Mouse (Mus musculus): ENCODE data around the gene Slc25a25.

The Slc25a25 gene

DNA sequence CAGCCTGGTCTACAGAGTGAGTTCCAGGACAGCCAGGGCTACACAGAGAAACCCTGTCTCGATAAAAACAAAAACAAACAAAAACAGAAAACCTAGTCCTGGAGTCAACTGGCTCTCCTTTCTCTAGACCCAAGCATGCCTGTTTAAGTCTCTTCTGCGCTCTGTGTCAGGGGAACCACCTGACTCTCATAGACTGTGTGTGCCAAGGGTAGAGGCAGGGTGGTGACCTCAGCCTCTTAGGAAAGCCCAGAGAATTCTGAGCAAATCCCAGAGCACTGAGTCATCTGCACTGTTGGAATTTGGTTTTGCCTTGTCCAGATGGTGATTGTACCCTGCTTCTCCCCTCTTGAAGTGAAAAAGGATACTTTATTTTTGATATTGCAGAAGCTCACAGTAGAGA lies 7.1 kb upstream of the Slc25a25 start:
- 87% methylated on average over 2 of the region's 2 CpGs for WGBS

DNA sequence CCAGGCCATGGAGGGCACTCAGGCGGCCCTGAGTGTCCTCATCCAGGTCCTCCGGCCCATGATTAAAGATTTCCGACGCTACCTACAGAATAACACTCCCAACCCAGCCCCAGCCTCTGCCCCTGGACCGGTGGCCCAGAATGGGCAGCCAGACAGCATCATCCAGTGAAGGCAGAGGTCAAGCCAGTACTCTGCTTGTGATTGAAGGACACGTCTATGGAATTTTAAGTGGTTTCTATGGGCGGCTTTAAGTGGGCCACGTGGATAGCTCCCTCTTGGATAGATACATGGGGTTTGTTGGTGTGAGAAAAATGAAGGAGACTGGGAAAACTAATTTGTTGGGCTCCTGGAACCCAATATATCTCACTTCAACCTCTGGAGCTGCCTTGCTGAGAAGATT lies 3.9 kb upstream of the Slc25a25 start:
- WGBS = 94% methylated on average over 8 of the region's 8 CpGs

DNA sequence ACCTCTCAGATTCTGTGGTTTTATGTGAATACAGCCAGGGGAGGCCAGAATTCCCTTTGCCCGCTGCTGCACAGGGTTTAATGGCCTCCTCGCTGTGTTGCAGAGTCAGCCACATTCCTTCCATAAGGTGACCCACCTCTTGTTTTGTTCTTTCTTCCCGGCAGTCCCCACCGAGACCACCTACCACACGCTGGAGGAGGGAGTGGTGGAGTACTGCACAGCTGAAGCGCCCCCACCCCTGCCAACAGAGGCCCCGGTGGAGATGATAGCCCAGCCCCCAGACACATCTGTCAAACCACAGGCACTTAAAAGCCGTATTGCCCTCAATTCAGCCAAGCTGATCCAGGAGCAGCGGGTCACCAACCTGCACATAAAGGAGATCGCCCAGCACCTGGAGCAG lies 3.4 kb upstream of the Slc25a25 start:
- WGBS = 91% methylated on average over 10 of the region's 10 CpGs

DNA sequence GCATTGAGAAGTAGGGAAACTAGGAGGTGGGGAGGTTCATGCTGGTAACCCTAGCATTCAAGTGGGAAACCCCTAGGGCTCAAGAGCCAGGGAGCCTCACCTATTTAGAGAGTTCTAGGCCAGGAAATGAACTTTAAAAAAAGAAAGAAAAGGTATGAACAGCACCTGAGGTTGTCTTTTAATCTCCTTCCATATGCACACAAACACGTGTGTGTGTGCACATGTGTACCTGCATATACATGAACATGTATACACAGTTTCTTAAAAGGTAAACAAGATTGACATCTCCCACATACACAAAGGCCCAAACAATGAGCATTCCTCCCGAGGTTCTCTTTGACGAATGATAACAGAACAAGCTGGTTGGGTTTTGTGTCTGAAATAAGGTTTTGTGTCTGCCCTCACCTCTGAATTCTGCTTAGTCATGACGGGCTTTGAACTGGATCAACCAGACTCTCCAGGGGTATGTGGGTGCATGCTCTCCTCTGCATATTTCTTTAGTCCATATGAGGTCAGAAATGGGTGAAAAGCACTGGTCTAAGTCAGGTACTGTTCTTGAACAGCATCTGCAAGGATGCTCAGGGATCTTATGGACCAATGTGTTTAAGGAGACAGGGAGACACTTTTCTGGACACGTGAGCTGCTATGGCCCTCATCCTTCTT lies 2.5 kb upstream of the Slc25a25 start:
- 87% methylated on average over 5 of the region's 5 CpGs for WGBS

DNA sequence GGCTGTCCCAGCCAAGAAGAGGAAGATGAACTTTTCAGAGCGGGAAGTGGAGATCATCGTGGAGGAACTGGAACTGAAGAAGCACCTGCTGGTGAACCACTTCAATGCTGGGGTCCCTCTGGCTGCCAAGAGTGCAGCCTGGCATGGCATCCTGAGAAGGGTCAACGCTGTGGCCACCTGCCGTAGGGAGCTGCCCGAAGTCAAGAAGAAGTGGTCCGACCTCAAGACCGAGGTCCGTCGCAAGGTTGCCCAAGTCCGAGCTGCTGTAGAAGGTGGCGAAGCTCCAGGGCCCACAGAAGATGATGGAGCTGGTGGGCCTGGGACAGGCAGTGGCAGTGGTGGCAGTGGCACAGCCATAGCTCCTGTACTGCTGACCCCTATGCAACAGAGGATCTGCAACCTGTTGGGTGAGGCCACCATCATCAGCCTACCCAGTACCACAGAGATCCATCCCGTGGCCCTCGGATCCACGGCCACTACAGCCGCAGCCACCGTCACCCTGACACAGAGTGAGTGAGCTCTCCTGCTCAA lies 1.3 kb upstream of the Slc25a25 start:
- WGBS = 92% methylated on average over 16 of the region's 16 CpGs

DNA sequence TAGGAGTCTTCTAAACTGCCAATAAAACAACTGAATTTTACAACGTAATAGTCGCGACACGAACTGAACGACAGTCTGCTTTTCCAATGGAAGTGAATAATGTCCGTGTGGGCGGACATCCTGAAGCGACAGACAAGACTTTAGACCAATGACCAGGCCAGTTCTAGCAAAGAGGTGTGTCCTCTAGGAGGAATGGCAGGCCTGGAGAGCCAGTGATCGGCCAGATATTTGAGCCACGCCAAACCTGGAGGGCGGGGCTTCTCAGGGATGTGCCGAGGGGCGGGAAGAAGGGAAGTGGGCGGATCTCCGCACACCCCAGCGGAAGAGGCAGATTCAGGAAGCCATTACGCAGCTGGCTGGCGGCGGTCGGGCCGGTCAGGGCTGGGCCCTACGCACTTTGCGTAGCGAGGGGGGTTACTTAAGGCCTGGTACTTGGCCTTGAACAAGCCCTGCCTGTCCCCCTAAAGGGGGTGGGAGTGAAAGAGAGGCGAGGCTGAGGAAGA lies 676 bp upstream of the Slc25a25 start:
- WGBS = under 1% methylated on average over 25 of the region's 25 CpGs

DNA sequence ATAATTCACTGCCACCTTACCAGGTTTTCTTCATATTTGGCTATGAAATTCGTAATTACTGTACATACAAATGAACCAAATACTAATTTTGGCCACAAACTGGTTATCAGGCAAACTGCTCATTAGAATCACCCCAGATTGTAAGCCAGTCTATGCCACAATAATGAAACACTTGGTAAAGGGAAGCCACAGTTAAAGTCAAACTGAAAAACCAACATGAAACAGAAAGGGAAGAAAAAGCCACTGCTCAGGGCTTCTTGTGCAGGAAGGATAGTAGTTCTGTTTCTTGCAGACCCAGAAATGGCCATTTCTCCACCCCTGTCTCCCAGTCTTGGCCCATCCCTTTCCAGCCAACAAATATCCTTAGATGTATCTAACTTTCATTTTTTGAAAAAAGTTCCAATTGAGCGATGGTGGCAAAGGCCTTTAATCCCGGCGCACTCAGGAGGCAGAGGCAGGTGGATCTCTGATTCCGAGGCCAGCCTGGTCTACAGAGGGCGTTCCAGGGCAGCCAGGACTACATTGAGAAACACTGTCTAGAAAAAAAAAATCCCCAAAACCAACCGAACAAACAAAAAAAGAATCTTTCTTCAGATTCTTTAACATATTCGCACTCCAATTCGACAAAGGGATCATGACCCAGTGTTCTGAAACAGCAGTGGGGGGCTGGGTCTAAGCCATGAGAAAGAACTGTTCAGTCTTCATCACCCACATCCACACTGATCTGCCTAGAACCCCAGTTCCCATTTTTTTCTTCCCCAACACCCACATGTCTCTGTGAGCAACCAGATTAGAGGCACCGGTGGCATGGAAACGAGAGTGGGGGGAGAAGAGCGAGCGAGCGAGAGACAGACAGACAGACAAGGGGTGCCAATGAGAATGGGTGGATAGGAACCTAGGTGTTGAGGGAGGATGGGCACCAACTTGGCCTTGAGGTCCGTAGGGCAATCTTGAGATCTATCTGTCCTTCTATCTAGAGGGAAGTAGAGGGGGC lies 1.2 kb downstream of the Slc25a25 start, which contains the start of gene Naif1:
Naif1 (plus strand) TSS at position 697 of the 994 bp plus-strand sequence.
- whole genome bisulfite sequencing = 47% methylated on average over 15 of the region's 15 CpGs

DNA sequence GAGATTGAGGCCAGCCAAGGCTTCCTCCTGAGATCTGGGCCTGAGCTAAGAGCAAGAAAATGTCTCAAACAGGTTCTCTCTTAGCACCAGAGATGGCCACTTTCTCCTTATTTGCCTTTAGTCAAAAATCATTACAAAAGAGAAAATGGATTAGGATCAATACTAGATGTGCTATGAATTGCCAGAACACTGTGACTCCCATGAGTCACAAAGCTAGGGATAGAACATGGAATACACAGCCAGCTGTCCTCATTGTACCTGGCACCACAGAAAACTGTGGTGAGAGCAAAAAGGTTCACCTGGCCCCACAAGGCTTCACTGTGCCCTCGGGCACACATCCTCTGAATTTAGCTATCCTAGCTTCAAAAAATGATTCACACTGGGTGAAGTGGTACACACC lies 2.8 kb downstream of the Slc25a25 start:
- 50% methylated on average over 1 of the region's 1 CpGs for WGBS

DNA sequence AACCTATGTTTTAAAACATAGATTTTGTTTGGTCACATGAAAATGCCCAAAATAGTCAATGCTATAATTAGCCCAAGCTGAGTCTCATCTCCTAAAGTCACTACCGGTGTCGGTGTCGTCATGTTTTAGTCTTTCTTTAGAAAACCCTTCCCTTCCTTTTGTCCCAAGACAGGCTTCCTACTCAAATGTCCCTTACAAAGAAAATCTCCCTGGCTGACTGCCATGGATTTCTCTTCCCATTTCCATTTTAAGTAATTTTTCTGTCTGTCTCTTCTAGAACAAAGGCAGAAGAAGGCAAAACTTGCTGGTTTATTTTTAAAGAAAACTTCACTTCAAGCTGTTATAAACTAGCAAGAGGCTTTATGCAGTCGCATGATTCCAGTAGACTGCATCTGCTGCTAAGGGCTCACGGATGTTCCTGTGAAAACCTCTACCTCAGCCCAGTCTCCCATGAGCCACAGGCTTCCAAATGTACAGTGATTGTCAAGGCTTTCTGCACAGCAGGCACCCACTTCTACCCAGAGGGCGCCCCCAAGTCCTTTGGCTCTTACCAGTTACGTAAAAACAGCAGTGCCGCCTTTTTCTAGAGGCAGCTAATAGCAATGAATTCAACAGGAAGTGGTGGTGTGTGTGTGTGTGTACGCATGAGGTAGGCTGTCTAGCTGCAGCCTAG lies 3.8 kb downstream of the Slc25a25 start:
- WGBS = 11% methylated on average over 9 of the region's 9 CpGs

DNA sequence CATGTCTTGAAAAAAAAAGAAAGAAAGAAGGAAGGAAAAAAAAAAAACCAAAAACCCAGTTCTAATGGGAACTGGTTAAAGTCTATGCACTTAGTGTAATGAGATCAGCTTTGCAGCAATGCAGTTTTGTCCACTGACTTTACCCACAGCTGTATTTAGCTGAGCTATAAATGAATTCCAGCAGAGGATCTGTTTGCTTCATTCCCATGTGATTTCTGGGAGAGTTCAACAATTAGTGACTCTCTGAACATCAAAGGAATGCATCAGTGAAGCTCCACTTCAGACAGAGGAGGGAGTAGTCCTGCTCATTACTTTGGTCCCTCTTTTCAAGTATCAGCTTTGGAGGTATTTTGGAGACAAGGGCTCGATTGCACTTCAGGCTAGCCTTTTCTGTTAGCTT lies 5.7 kb downstream of the Slc25a25 start:
- 59% methylated on average over 1 of the region's 1 CpGs for WGBS

DNA sequence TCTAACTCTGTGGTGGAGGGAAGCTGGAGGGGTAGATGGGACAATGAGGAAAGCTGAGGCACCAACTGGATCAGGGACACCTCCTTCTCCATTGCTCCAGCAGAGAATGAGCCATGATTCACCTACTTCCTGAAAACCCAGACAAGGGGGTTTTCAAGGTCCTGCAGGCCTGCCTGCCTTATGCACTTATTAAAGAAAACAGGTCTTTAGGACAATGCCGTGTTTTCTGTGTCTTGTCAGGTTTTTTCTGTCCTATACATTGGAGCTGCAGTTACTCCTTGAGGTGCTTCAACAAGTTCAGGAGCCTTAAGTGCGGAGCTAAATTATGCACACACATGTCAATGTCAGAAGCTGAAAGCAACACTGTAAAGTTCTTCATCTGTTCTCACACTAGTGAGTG lies 9.7 kb downstream of the Slc25a25 start:
- 85% methylated on average over 2 of the region's 2 CpGs for WGBS

DNA sequence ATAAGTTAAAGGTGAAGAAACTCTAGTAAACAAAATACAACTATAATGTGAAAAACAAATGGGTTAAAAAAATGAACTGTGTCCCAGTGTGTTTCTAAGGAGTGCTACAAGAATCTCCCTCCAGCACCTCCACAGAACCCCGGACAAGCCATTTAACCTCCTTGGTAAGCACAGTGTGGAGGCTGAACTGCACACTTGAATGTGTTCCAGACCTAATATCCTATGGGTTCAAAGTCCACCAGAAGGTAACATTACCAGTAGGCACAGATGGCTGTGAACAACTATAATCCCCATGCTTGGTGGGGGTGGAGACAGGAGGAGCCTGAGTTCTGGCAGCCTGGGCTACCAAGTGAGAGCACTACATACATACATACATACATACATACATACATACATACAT lies 10.6 kb downstream of the Slc25a25 start:
- 74% methylated on average over 1 of the region's 1 CpGs for WGBS

DNA sequence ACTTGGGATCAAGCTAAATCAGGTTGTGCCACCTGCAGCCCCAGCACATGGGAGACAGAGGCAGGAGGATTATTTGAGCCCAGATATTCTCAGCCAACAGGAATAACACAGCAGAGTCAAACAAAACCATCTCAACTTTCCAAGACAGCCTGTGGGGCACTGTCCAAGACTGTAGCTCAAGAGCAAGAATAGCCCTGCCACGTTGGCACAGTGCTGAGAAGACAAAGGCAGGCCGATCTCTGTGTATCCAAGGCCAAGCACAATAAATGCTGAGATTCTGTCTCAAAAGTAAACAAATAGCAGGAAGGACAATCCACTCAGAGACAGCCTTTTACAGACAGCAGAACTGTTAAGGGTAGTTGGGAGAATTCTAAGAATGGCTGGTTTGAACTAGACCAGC lies 11.1 kb downstream of the Slc25a25 start:
- WGBS = 45% methylated on average over 2 of the region's 2 CpGs

DNA sequence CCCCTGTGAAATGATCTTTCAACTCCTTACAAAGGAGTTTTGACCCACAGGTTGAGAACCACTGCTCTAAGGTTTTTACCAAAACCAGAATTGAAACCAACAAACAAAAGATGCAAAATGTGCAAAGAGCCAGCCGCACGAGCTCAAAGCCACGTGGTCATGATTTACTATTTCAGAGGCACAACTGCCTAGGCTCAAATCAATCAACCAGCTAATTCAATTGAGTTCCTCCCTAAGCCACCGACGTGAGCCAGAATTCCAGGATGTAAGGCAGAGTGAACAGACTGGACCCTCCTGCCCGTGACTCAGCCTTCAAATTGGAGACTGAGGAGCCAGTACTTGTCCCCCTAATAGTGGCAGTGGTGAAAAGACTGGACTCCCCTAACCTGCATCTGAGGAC lies 12.1 kb downstream of the Slc25a25 start:
- WGBS = 55% methylated on average over 6 of the region's 6 CpGs

DNA sequence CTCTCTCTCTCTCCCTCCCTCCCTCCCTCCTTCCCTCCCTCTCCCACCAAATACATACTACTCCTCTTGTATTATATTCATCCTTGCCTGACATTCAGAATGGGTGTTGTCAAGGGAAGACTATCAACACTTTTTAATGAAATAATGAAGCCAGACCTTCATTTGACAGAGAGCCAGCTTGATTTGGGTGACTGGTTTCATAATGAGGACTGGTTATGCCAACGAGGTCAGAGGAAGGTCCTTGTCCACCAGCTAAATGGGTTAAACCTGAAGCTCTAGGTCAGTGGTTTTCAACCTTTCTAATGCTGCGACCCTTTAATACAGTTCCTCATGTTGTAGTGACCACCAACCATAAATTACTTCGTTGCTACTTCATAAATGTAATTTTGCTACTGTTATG lies 12.5 kb downstream of the Slc25a25 start:
- WGBS = 73% methylated on average over 3 of the region's 3 CpGs

DNA sequence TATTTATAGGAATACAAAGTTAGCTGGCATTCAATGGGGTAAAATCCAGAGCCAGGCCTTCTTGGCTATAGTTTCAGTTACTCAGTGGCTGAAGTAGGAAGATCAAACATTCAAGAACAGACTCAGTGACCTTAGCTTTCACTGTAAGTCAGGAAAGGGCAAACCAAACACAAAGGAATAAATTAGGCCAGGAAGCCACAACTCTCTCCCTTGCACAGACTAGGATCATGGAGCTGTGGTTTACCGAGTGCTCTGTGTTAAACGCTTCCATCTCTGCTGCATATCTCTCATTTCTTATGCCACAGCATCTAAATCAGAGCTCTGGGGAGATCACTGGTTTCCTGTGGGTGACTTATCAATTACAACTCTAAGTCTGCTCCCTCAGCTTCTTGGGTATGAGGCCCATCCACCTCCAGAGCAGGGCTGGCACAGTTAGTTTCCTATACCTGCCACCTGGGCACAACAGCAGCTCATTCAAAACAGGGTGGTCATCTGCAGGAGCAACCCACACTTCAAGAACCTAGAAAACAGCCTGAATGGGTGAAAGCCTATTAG lies 13.6 kb downstream of the Slc25a25 start:
- WGBS = 51% methylated on average over 2 of the region's 2 CpGs

DNA sequence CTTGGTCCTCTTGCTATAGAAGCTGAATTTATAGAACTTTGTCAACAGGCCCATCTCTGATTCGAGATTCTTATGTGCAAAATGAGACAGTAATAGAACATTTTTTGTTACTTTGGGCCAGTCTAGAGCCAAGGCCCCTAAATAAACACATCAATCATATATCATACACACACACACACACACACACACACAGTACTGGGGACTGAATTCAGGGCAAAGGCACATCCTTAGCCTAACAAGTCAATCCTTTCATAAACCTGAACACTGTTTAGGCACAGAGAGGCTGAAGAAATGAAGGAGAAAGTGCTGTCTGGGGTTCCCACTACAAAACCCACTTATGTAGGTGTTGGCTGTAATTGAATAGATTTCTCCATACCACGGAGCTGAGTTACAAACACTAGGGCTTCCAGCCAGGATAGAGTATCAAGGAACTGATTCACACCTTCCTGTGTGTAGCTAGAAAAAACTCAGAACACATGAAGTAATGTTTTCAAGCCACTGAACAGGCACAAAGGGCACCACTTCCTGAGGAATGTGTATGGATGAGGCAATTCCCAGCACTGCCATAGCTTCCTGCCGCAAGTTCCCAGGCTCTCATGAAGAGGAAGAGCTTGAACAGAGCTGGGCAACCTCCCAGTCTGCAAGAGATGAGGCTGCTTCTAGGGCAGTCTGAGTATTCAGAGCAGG lies 14.4 kb downstream of the Slc25a25 start:
- 26% methylated on average over 3 of the region's 3 CpGs for WGBS

DNA sequence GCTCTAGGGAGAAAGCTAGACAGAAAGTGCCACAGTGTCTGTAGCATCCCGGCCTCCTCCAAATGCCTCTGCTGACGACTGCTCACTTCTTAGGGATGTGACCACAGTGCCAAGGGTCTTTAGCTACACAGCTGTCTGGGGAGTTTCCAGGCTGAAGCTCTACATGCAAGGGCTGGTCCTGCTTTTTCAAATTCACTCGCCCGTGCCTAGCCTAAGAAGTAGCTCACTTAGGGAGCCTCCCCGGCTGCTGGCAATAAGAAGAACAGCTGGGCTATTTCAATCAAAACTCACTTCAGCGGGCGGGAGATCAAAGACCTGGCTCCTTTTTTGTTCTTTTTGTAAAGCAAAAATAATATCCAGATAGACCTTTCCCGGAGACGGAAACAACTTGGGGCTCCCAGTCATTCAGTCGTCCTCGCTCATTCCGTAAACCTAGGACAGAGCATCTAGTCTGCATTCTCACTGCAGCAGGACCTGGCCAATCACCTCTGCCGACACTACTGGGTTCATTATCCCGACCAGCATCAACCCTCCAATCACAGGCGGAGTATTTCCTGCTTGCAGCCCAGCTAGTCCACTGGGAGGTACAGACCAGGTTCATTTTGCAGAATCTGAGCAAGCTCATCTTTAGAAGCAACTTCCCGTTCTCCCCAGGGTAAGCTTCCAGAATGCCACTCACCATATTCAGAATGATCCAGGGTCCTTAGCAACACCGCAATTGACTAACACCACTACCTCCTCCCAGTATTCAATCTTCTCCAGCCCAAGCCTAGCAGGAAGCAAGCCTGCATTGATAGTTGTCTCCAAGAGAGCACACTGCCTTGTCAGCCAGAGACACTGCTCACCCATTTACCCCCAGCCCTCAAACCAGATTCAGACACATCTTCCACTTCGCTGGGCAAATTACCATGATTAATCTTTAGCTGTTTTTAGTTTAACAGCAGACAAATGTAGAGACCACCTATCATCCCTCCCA lies 20.3 kb downstream of the Slc25a25 start:
- WGBS = 6% methylated on average over 18 of the region's 18 CpGs

DNA sequence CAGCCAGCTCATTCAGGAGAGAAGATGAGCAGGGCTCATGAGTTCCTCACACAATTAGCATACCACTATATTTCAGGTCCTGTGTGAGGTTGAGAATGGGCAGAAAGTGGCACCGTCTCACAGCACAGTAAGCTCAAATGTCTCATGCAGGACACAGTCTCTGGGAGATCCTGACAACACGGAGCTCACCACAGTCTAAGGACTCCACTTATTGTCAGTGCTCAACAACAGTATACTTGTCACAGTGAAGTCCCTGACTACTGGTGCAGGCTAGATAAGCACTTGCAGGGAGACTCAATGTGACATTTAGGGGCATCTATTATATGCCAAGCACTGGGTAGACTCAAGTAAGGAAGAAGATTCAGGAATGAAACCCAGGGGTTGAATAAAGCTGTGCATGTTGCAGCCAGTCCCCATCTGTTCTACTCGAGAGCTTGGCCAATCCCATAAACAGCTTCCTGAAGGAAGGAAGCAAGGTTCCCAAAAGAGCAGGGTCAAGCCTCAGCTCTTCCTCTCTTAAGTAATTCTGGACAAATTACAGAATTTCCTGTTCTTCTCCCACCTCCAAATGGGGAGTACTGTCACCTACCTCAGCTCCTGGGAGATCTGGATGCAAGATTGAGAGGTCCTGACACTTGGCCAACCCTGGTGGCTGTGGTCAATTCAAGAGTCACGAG lies 21.9 kb downstream of the Slc25a25 start:
- WGBS = 28% methylated on average over 4 of the region's 4 CpGs
